Mouse (Mus musculus) embryonic fibroblast, embryonic 13.5 days (primary cell): Measurements from ENCODE around the gene Nhlh1.

ENCODE experiments used
- CTCF ChIP-seq: IDR thresholded peaks from 2 replicates; pipeline ENCODE4 v1.5.1; 2011; ENCODE audit warnings: mild to moderate bottlenecking, control low read depth, low read length, moderate library complexity, borderline replicate concordance; ENCODE audit not compliant: insufficient read depth
- POLR2A ChIP-seq: IDR thresholded peaks from 2 replicates; pipeline ENCODE4 v1.6.1; 2011; ENCODE audit warnings: low read depth, mild to moderate bottlenecking, control low read depth, low read length, moderate library complexity

GRCm38 (mm10) chr1:172057491-172057921 is at the start of gene Nhlh1:
- no peak for TF ChIP-seq POLR2A
- TF ChIP-seq CTCF, result no peak
